Mouse (Mus musculus) intestine, embryonic 15.5 days (tissue): Measurements from ENCODE around the gene Cyb5d1. TPM values are rescaled to one million over a fixed set of nuclear protein-coding genes. Genes with fewer than 3 reads are reported as not detected.

Experiments used
- ATAC-seq: fragments of 200-750 bp; cut with Nextera tagmentation; 2 replicates; pipeline ENCODE4 v1.8.0; 2017; ENCODE audit warnings: moderate TSS enrichment, moderate library complexity
- H3K27ac ChIP-seq: fragments of 300-500 bp; sonication (generic); 2 replicates; pipeline ENCODE4 v1.5.1; 2015; ENCODE audit warnings: mild to moderate bottlenecking, inconsistent platforms
- H3K27me3 ChIP-seq: fragments of 300-500 bp; sonication (generic); replicated peaks from 2 replicates; pipeline ENCODE4 v1.6.1; 2015; ENCODE audit warnings: inconsistent platforms
- H3K36me3 ChIP-seq: fragments of 300-500 bp; sonication (generic); 2 replicates; pipeline ENCODE4 v1.6.1; 2015; ENCODE audit warnings: inconsistent platforms
- H3K4me1 ChIP-seq: fragments of 300-500 bp; sonication (generic); replicated peaks from 2 replicates; pipeline ENCODE4 v1.6.1; 2015; ENCODE audit warnings: inconsistent platforms
- H3K4me2 ChIP-seq: fragments of 300-500 bp; sonication (generic); replicated peaks from 2 replicates; pipeline ENCODE4 v1.6.1; 2015; ENCODE audit warnings: mild to moderate bottlenecking, inconsistent platforms
- H3K4me3 ChIP-seq: fragments of 300-500 bp; sonication (generic); replicated peaks from 2 replicates; pipeline ENCODE4 v1.5.1; 2015; ENCODE audit warnings: inconsistent platforms
- H3K9ac ChIP-seq: fragments of 300-500 bp; sonication (generic); 2 replicates; pipeline ENCODE4 v1.6.1; 2015; ENCODE audit warnings: inconsistent platforms
- H3K9me3 ChIP-seq: fragments of 300-500 bp; sonication (generic); 2 replicates; pipeline ENCODE4 v1.6.1; 2016; ENCODE audit warnings: inconsistent platforms
- WGBS: fragments of 180-500 bp; shearing (Covaris S2); methylation state at CpG from one replicate; pipeline ENCODE4 v1.1.7; 2015; 5-methylcytosine and 5-hydroxymethylcytosine counted together
- polyA plus RNA-seq: library from polyadenylated mRNA; unstranded; fragments of >200 nt; fragmentation: Nextera tagmentation; extraction: Ambion mirVana; gene quantifications from 2 replicates; pipeline ENCODE4 v1.2.1, GENCODE M21; 2015

Gene Cyb5d1
- polyA plus RNA-seq, 1 experiment from 2014 or later, result 22.7 TPM

GRCm38 (mm10) chr11:69421131-69421977 is 25.9 kb upstream of the Cyb5d1 start:
- peaks cover 32% of the 10 kb centered on the region for H3K4me1 ChIP-seq
- H3K4me3 ChIP-seq, result no peak overlapping the region
- no peaks in the 10 kb centered on the region for H3K9me3 ChIP-seq
- H3K27ac ChIP-seq, result no peak overlapping the region
- ATAC-seq, result no peak
- no peak overlapping the region for H3K9ac ChIP-seq
- peaks cover 14% of the 10 kb centered on the region; the same call in 1 of the 2 replicates for H3K27me3 ChIP-seq
- no peaks in the 10 kb centered on the region for H3K36me3 ChIP-seq
- 25% methylated on average over 25 of the region's 25 CpGs for WGBS
- no peak overlapping the region for H3K4me2 ChIP-seq

DNA sequence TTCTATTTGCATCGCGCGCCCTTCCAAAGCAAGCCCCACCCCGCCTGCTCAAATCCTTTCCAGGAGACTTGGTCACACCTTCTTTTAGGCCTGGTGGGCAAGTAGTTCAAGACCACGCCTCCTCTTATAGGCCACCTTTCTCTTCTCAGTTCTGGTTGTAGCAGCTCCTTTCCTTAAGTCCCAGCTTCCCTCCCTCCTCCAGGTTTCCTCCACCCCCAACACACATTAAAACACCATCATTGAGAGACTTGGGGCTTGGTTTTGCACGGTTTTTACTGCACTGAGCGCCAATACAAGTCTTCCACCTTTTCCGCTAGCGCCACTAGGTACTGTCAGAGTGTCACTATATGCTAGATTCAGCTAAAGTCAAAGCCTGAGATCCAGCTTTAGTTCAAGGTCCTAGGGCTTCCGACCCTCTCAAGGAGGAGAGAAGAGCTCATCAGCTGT is 25.1 kb upstream of the Cyb5d1 start:
- Histone ChIP-seq H3K4me1 (peaks cover 32% of the 10 kb centered on the region), H3K4me2 (peak overlapping the region; percentile 97), H3K27ac (no peak overlapping the region), H3K27me3 (peaks cover 14% of the 10 kb centered on the region; the same call in 1 of the 2 replicates), H3K9ac (peak overlapping the region; percentile 24), H3K36me3 (no peaks in the 10 kb centered on the region), H3K9me3 (no peaks in the 10 kb centered on the region), H3K4me3 (peak overlapping the region; percentile 53)
- WGBS, result 16% methylated on average over 10 of the region's 10 CpGs
- no peak for ATAC-seq

DNA sequence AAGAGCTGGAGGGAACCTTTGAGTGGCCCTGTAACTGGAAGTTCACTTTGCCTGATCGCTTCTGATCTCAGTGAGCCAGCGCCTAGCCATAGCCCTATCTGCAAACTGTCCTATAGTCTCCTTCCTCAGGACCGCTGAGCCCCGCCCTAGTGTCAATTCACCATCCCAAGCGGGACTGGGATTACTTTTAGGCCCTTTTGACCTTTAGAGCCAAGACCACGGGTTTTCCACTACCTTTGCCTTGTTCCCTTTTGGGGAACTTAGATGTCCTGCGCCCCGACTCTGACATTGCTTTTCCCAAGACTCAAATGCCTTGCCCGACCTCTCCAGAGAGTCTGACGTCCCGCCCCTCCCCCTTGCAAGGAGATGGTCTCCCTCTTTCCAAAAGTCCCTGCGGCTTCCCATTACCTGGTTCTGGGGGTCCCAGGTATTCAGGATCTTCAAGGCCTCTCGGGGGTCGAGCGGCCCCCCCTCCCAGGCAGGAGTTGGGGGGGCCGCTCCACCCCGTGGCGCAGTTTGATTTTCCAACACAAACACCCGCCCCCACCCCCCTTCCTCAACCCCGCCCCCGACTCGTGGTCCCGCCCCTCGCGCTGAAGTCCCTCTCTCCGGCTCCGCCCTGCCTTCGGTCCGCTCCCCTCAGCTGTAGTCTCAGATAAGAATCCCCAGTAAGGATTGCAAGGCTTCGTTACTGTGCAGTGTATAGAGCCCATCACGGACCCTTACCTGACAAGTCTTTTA is 24.6 kb upstream of the Cyb5d1 start:
- peak overlapping the region; percentile 53 for H3K4me3 ChIP-seq
- H3K4me2 ChIP-seq, result peak overlapping the region; percentile 97
- ATAC-seq, result no peak
- peaks cover 14% of the 10 kb centered on the region; the same call in 1 of the 2 replicates for H3K27me3 ChIP-seq
- no peaks in the 10 kb centered on the region for H3K9me3 ChIP-seq
- 1% methylated on average over 31 of the region's 31 CpGs for WGBS
- no peaks in the 10 kb centered on the region for H3K36me3 ChIP-seq
- H3K27ac ChIP-seq, result peak overlapping the region; percentile 98
- H3K4me1 ChIP-seq, result peaks cover 36% of the 10 kb centered on the region
- peak overlapping the region; percentile 52 for H3K9ac ChIP-seq

GRCm38 (mm10) chr11:69419443-69419812 is 24.0 kb upstream of the Cyb5d1 start:
- ATAC-seq, result no peak
- WGBS, result under 1% methylated on average over 19 of the region's 19 CpGs

GRCm38 (mm10) chr11:69418481-69419442 is 23.3 kb upstream of the Cyb5d1 start:
- Histone ChIP-seq H3K27ac (peak overlapping the region; percentile 98), H3K4me1 (peaks cover 48% of the 10 kb centered on the region), H3K36me3 (no peaks in the 10 kb centered on the region), H3K4me2 (peak overlapping the region; percentile 97), H3K4me3 (peak overlapping the region; percentile 53), H3K9ac (peak overlapping the region; percentile 59), H3K27me3 (peaks cover 14% of the 10 kb centered on the region; the same call in 1 of the 2 replicates), H3K9me3 (no peaks in the 10 kb centered on the region)
- peak; percentile 84 for ATAC-seq
- WGBS, result under 1% methylated on average over 45 of the region's 45 CpGs

More at GRCm38 (mm10) chr11:69419443-69419812, 24.0 kb upstream of the Cyb5d1 start:
- no peaks in the 10 kb centered on the region for H3K36me3 ChIP-seq
- peak overlapping the region; percentile 52 for H3K9ac ChIP-seq
- H3K27ac ChIP-seq, result peak overlapping the region; percentile 98
- peak overlapping the region; percentile 53 for H3K4me3 ChIP-seq
- peaks cover 42% of the 10 kb centered on the region for H3K4me1 ChIP-seq
- no peaks in the 10 kb centered on the region for H3K9me3 ChIP-seq
- peaks cover 14% of the 10 kb centered on the region; the same call in 1 of the 2 replicates for H3K27me3 ChIP-seq
- peak overlapping the region; percentile 97 for H3K4me2 ChIP-seq

DNA sequence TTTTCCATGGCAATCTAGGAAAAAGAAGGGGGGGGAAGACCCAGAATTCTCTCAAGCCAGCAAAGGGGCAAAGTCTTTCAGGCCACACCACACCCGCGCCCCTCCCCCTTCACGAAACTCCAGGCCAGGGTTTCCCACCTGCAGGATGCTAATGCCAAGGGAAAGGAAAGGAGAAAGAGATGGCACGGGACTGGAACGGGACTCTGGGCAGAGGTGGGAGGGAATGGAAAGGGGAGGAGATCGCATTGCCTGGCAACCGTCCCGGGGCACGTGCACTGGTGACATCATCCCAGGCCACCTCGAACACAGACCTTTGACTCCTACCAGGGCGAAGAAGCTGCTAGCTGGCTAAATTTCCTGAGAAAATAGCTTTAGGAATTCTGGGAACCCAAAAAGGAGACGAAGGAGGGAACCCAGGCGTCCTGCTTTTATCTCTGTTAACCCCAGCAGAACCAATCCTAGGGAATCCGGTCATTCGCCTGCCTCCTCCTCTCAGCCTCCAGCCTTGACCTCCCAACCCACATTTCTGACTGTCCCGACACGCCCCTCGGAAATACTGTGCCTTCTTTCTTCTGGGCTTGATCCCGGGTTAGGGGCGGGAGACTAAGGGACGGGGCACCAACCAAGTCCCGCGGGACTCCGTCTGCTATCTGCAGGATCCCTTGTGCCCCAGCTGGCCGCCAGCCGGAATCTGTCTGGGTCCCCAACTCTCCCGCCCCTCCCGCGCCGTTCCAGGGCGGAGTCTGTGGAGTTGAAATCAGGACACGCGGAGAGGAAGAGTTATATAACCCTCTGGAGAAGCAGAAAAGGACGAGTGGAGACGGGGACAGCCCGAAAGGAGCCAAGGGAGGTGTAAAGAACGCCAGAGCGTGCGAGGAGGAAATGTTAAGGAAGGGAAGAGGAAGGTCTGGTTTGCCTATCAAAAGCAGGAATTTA is 22.3 kb upstream of the Cyb5d1 start:
- peak overlapping the region; percentile 53 for H3K4me3 ChIP-seq
- no peaks in the 10 kb centered on the region for H3K9me3 ChIP-seq
- H3K27me3 ChIP-seq, result peaks cover 14% of the 10 kb centered on the region; the same call in 1 of the 2 replicates
- H3K4me2 ChIP-seq, result peak overlapping the region; percentile 97
- no peaks in the 10 kb centered on the region for H3K36me3 ChIP-seq
- peak overlapping the region; percentile 59 for H3K9ac ChIP-seq
- ATAC-seq, result peak; percentile 66
- peak overlapping the region; percentile 98 for H3K27ac ChIP-seq
- H3K4me1 ChIP-seq, result peaks cover 59% of the 10 kb centered on the region
- under 1% methylated on average over 39 of the region's 39 CpGs for WGBS

DNA sequence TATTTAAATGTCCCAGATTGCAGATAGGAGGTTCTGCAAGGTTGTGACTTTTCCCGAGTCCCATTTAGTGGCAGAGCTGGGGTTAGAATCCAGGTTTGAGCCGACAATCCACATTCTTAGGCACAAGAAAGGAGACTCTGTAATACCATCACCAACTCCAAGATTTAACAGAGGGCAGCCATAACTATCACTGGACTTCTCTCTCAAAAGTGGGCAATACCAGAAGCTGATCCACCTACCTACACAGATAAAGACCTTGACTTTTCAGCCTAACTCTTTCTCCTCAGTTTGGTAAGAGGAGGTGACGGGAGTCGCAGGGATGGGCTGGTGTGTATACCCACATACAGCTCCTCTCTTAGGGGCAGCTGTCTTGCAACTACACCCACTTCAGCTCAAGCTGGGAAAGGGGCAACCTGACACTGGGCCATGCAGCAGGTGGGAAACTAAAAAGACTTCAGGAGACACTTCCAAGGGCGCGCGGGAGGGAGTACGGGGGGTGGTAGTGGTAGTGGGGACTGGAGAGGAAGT is 21.6 kb upstream of the Cyb5d1 start:
- Histone ChIP-seq H3K9me3 (no peaks in the 10 kb centered on the region), H3K27me3 (peaks cover 9% of the 10 kb centered on the region; the same call in 1 of the 2 replicates), H3K4me3 (peak overlapping the region; percentile 53), H3K9ac (peak overlapping the region; percentile 41), H3K36me3 (no peaks in the 10 kb centered on the region), H3K27ac (peak overlapping the region; percentile 98), H3K4me1 (peaks cover 66% of the 10 kb centered on the region), H3K4me2 (peak overlapping the region; percentile 97)
- ATAC-seq, result no peak; the same call in 1 of the 2 replicates
- 3% methylated on average over 8 of the region's 8 CpGs for WGBS

DNA sequence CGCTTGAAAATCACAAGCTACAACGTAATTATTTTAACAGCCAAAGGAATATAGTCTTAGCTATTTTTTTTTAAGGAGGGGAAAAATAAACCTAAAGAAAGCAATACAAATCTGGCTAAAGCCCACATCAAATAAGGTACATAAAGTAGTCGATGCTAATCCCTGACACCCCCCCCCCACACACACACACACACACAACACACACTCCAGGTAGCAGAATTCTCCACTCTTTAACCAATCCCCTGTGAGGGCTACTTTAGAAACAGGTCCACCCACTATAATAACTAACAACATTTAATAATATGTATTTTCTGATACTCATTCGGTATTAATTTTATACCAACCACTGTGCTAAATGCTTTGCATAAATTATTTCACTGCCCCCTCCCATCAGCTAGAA is 21.1 kb upstream of the Cyb5d1 start:
- Histone ChIP-seq H3K9me3 (no peaks in the 10 kb centered on the region), H3K4me1 (peaks cover 70% of the 10 kb centered on the region), H3K36me3 (no peaks in the 10 kb centered on the region), H3K4me2 (peak overlapping the region; percentile 97), H3K27ac (peak overlapping the region; percentile 98), H3K27me3 (peaks cover 7% of the 10 kb centered on the region; the same call in 1 of the 2 replicates), H3K9ac (no peak overlapping the region; the same call in 1 of the 2 replicates), H3K4me3 (peak overlapping the region; percentile 58)
- under 1% methylated on average over 4 of the region's 4 CpGs for WGBS
- ATAC-seq, result no peak

DNA sequence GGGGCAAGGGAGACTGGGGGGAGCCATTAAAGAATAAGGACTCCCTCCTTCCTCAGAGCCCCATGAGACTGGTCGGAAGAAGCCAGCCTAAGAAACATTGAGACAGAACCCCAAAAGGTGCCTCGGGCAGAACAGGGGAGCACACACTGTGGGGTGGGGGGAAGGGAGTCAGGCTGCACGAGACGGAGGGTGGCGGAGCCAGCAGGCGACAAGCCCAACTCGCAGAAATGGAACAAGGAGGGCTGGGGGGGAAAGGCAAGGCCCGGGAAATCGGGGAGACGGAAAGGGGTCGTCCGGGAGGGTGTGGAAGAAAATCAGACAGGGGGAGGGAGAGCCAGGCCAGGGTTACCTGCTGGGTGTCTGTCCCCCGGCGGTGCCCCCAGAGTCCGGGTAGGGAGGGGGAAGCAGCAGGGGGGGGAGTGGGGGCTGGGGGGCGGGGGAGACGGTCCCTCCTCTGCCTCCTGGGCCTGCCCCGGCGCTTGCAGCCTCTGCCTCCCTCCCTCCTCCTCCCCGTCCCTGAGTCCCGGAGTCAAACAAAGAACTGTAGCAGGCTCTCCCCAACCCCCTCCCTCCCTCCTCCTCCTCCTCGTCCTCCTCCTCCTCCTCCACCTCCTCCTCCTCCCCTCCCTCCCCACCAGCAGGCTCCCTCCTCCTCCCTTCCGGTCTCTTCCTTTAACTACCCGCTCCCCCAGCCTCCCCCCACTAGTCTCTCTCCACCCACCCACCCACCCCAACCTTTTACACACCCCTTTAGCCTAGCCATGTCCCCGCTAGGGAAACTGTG is 20.4 kb upstream of the Cyb5d1 start:
- Histone ChIP-seq H3K36me3 (no peaks in the 10 kb centered on the region), H3K9ac (peak overlapping the region; percentile 74), H3K4me3 (peak overlapping the region; percentile 58), H3K27ac (peak overlapping the region; percentile 99), H3K27me3 (peaks cover under 1% of the 10 kb centered on the region; the same call in 1 of the 2 replicates), H3K9me3 (no peaks in the 10 kb centered on the region), H3K4me2 (peak overlapping the region; percentile 97), H3K4me1 (peaks cover 66% of the 10 kb centered on the region)
- ATAC-seq, result no peak
- 1% methylated on average over 18 of the region's 25 CpGs for WGBS

GRCm38 (mm10) chr11:69415327-69415667 is 19.9 kb upstream of the Cyb5d1 start:
- WGBS, result 1% methylated on average over 3 of the region's 3 CpGs
- no peak for ATAC-seq
- Histone ChIP-seq H3K4me3 (peak overlapping the region; percentile 58), H3K9ac (peak overlapping the region; percentile 74), H3K4me2 (peak overlapping the region; percentile 92), H3K9me3 (no peaks in the 10 kb centered on the region), H3K27me3 (no peaks in the 10 kb centered on the region), H3K4me1 (peaks cover 60% of the 10 kb centered on the region), H3K27ac (peak overlapping the region; percentile 99), H3K36me3 (no peaks in the 10 kb centered on the region)
